Mouse (Mus musculus) ES-E14 (cell line): ENCODE measurements around the gene Trim30b. TPM values are rescaled to one million over a fixed set of nuclear protein-coding genes. Genes with fewer than 3 reads are reported as not detected.

Experiments
- DNase-seq: peaks from one replicate; pipeline ENCODE4 v3.0.0-alpha.2; 2013; ENCODE audit warnings: low read depth, low spot score
- H3K27ac ChIP-seq: 2 replicates; pipeline ENCODE4 v1.5.1; 2012; ENCODE audit warnings: low read depth, mild to moderate bottlenecking, low read length, moderate library complexity, mixed read lengths; ENCODE audit not compliant: poor library complexity, insufficient read depth, severe bottlenecking
- H3K36me3 ChIP-seq: 2 replicates; pipeline ENCODE4 v1.6.1; 2012; ENCODE audit warnings: mild to moderate bottlenecking, low read length, moderate library complexity, mixed read lengths; ENCODE audit not compliant: control insufficient read depth, poor library complexity, insufficient read depth, severe bottlenecking
- H3K4me1 ChIP-seq, 2 experiments: fragments of 150-350 bp in 1 of 2; sonication (generic) in 1 of 2; 2 replicates each; pipeline ENCODE4 v1.6.1; 2012; ENCODE audit warnings: low read length in 2 of 2, mild to moderate bottlenecking in 1 of 2, mixed read lengths in 1 of 2; ENCODE audit not compliant: control insufficient read depth in 2 of 2, insufficient read depth in 2 of 2, poor library complexity in 1 of 2
- H3K4me3 ChIP-seq, 2 experiments: fragments of 150-350 bp in 1 of 2; sonication (generic) in 1 of 2; 2 replicates each; pipeline ENCODE4 v1.5.1; 2012; ENCODE audit warnings: low read length in 2 of 2, low read depth in 1 of 2, mild to moderate bottlenecking in 1 of 2, mixed read lengths in 1 of 2; ENCODE audit not compliant: insufficient read depth in 1 of 2, poor library complexity in 1 of 2, severe bottlenecking in 1 of 2
- H3K9ac ChIP-seq: 2 replicates; pipeline ENCODE4 v1.6.1; 2012; ENCODE audit warnings: low read depth, mild to moderate bottlenecking, low read length, mixed read lengths; ENCODE audit not compliant: poor library complexity, insufficient read depth, severe bottlenecking
- H3K9me3 ChIP-seq: fragments of 150-350 bp; sonication (generic); 2 replicates; pipeline ENCODE4 v1.6.1; 2012; ENCODE audit warnings: low read depth, mild to moderate bottlenecking, low read length; ENCODE audit not compliant: control insufficient read depth, insufficient read depth
- CHD2 ChIP-seq: IDR thresholded peaks from 2 replicates; pipeline ENCODE4 v1.6.1; 2014; ENCODE audit warnings: mild to moderate bottlenecking, low read depth, low read length, inconsistent platforms
- HCFC1 ChIP-seq: IDR thresholded peaks from 2 replicates; pipeline ENCODE4 v1.6.1; 2012; ENCODE audit warnings: low read length, inconsistent platforms, borderline replicate concordance; ENCODE audit not compliant: insufficient read depth
- MAFK ChIP-seq: IDR thresholded peaks from 2 replicates; pipeline ENCODE4 v1.6.1; 2014; ENCODE audit warnings: mild to moderate bottlenecking, low read depth, low read length, inconsistent platforms; ENCODE audit not compliant: insufficient read depth
- ZC3H11A ChIP-seq: IDR thresholded peaks from 2 replicates; pipeline ENCODE4 v1.6.1; 2012; ENCODE audit warnings: low read depth, mild to moderate bottlenecking, inconsistent platforms, low read length, borderline replicate concordance
- ZNF384 ChIP-seq: IDR thresholded peaks from 2 replicates; pipeline ENCODE4 v1.6.1; 2012; ENCODE audit warnings: low read depth, low read length, inconsistent platforms
- in situ Hi-C, 2 experiments: fragments of 600-800 bp; cut with MboI; formaldehyde crosslinking; loops; one replicate each; pipeline ENCODE4 v1.15.1; 2025; ENCODE audit warnings: low sequenced_read_pairs in 2 of 2, inconsistent platforms in 1 of 2; ENCODE audit not compliant: unreplicated experiment in 2 of 2
- total RNA-seq: library from RNA; depleted of rRNA; stranded (reverse); fragments of 300-350 nt; gene quantifications from 2 replicates; pipeline ENCODE4 v1.2.3, GENCODE M21; 2012; rRNA removed

Gene Trim30b
- not detected in 2 replicates for total RNA-seq

DNA sequence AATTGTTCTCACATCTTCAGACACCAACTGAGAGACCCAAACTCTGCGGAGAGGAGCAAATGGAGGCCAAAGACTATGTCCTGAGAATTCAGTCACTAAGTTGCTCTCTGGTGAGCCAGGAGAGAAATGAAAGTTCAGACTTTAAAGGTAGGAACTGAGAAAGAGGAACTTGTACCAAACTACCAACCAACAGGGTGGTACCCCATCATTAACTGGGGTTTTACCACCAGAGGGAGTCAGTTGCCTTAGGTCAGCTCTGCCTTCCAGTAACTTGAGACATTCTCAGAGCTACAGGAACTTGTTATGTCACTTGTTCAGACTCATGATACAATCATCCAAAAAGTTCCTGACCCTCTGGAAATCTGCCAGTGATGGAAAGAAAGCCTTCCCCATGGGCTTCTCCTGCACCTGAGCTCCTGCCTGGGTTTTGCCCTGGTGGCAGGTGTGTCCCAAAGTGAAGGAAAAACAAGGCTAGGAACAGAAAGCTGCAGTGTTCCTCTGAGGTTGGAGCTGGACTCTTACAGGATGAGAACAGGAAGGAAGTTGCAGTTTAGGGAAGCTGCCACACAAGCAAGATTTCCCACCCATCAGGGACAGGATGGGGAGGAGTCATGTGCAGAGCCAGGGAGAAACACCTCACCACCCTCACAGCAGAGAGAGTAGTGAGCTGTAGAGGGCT is at the start of gene Trim30b:
TSS of gene Trim30b (minus strand) at position 149 of the 679 bp plus-strand sequence.
- no peak within 1 kb of the TSS for H3K4me3 ChIP-seq
- in situ Hi-C loops: no loop called here
- H3K9me3 ChIP-seq: no peaks in the 10 kb centered on the region
- no peak within 1 kb of the TSS for H3K27ac ChIP-seq
- TF ChIP-seq MAFK (no peak), ZC3H11A (no peak), ZNF384 (no peak), CHD2 (no peak), HCFC1 (no peak)
- no peak for DNase-seq
- H3K4me1 ChIP-seq: no peaks in the 10 kb centered on the region
- no peaks in the 10 kb centered on the region for H3K36me3 ChIP-seq
- H3K9ac ChIP-seq: no peak within 1 kb of the TSS

DNA sequence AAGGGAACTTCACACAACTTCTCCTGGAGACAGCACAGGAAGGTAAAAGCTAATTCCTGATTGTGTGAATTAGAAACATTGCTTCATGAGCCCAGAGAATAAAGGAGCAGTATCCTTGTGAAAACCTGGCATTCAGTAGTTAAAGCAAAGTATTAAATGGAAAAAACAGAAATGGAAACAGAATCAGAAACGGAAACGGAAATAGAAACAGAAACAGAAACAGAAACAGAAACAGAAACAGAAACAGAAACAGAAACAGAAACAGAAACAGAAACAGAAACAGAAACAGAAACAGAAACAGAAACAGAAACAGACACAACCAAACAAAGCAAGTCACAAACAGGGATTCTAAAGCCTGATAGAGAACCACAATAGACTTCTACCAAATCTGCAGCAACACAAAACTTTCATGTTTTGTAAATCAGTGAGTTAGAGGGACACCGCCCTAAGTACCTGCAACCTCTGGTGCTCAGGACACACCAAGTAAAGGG is 34.8 kb upstream of the Trim30b start:
- in situ Hi-C loops: no loop called here
- TF ChIP-seq CHD2 (no peak), ZNF384 (no peak), ZC3H11A (no peak), HCFC1 (no peak), MAFK (no peak)

DNA sequence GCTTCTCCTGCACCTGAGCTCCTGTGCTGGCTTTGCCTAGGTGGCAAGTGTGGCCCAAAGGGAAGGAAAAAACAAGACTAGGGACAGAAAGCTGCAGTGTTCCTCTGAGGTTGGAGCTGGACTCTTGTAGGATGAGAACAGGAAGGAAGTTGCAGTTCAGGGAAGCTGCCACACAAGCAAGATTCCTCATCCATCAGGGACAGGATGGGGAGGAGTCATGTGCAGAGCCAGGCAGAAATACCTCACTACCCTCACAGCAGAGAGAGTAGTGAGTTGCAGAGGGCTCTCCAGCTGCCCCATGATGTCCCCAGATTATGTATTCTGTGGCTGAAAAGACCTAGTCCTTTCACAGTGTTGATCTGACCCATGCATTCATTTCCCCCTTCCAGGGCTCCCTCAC is 31.5 kb upstream of the Trim30b start:
- H3K36me3 ChIP-seq: no peaks in the 10 kb centered on the region
- in situ Hi-C loops: no loop called here

More for the DNA sequence above, 34.8 kb upstream of the Trim30b start:
- Histone ChIP-seq H3K9me3 (no peaks in the 10 kb centered on the region), H3K27ac (no peak overlapping the region), H3K36me3 (no peaks in the 10 kb centered on the region), H3K9ac (no peak overlapping the region), H3K4me3 (no peak overlapping the region), H3K4me1 (no peaks in the 10 kb centered on the region)
- DNase-seq: no peak

DNA sequence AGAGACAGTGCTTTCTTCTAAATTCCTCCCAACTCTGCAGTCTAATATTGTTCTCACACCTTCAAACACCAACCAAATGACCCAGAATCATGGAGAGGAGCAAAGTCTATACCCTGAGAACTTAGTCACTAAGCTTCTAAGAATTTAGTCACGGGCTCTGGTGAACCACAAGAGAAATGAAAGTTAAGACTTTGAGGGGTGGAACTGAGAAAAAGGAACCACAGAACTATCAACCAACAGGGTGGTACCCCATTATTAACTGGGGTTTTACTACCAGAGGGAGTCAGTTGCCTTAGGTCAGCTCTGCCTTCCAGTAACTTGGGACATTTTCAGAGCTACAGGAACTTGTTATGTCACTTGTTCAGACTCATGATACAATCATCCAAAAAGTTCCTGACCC is 31.0 kb upstream of the Trim30b start, which contains the start of gene Trim30c:
TSS of gene Trim30c (minus strand) at position 140 of the 400 bp plus-strand sequence.
- Histone ChIP-seq H3K9ac (no peak within 1 kb of the TSS), H3K4me3 (no peak within 1 kb of the TSS), H3K9me3 (no peaks in the 10 kb centered on the region), H3K27ac (no peak within 1 kb of the TSS), H3K4me1 (no peaks in the 10 kb centered on the region), H3K36me3 (no peaks in the 10 kb centered on the region)
- in situ Hi-C loops: no loop called here
- DNase-seq: no peak
- TF ChIP-seq CHD2: no peak
- TF ChIP-seq ZC3H11A: no peak

More for the DNA sequence above, 31.5 kb upstream of the Trim30b start:
- DNase-seq: no peak
- no peak overlapping the region for H3K9ac ChIP-seq
- H3K27ac ChIP-seq: no peak overlapping the region
- no peaks in the 10 kb centered on the region for H3K9me3 ChIP-seq
- TF ChIP-seq CHD2 (no peak), HCFC1 (no peak), ZC3H11A (no peak), ZNF384 (no peak), MAFK (no peak)
- no peak overlapping the region for H3K4me3 ChIP-seq
- H3K4me1 ChIP-seq: no peaks in the 10 kb centered on the region

DNA sequence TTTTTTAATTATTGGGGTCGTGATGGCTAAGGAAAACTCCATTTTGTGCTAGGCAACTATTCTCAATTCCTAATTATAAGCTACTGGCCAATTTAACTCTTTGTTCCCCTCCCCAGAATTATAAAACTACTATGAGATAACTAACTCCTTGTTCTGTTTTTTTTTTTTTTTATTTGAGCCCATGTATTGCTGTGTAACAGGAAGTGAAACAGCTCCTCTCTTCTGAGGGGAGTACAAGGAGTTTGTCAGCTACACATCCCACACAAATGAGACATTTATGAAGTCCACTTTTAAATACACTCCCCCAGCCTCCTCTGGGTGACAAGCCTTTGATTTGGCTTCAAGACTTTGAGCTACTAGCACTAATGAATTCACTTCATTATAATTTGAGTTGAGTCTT is 28.8 kb upstream of the Trim30b start:
- Histone ChIP-seq H3K4me3 (no peak overlapping the region), H3K36me3 (no peaks in the 10 kb centered on the region), H3K27ac (no peak overlapping the region), H3K9ac (no peak overlapping the region), H3K9me3 (no peaks in the 10 kb centered on the region), H3K4me1 (no peaks in the 10 kb centered on the region)
- TF ChIP-seq HCFC1 (no peak), ZNF384 (no peak), ZC3H11A (no peak), CHD2 (no peak), MAFK (no peak)
- no peak for DNase-seq
- in situ Hi-C loops: no loop called here
